Mouse (Mus musculus): Measurements from ENCODE around the gene Fitm1.

DNA sequence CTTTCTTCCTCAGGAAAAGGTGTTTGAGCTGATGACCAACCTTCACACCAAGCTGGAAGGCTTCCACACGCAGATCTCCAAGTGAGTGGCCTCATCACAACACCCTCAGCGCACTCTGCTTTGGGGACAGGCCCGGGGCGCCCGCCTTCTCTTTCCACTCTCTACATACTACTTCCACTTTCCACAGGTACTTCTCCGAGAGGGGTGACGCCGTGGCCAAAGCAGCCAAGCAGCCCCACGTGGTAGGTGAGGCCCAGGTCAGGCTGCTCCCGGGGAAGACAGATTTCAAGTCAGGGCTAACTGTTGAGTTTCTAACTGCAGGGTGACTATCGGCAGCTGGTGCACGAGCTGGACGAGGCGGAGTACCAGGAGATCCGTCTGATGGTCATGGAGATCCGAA lies 5.3 kb downstream of the Fitm1 start:
- TF ChIP-seq CTCF (IDR thresholded peaks at IDR 0.05) (no peak), EP300 (IDR thresholded peaks at IDR 0.05) (no peak)
